Mouse (Mus musculus): Measurements from ENCODE around the gene Smc3.

DNA sequence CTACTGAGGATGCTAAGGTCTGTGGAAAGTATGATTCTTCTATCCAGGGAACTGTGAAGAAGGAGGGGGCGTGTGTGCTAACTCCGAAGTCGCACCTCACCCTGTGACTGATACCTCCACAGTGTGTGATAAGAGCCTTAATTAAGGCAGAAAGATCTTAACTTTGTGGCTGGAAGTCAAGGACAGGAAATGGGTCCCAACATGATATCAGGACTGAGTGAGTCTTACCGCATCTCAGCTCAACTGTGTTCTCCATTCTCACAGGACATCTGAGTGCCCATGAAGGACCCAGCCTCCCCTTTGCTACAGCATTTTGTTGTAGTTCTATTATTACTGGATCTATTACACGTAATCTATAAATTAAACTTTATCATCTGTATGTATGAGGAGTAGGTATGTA is 57.2 kb downstream of the Smc3 start:
- TF ChIP-seq HCFC1 (IDR thresholded peaks at IDR 0.05; ENCODE audit: borderline replicate concordance, insufficient read depth, low read length): no peak
- TF ChIP-seq ZC3H11A (IDR thresholded peaks at IDR 0.05; ENCODE audit: borderline replicate concordance, low read depth, low read length): no peak
- TF ChIP-seq CHD2 (IDR thresholded peaks at IDR 0.05; ENCODE audit: low read depth, low read length): no peak
- TF ChIP-seq MAFK (IDR thresholded peaks at IDR 0.05; ENCODE audit: insufficient read depth, low read depth, low read length): no peak
- TF ChIP-seq ZNF384 (IDR thresholded peaks at IDR 0.05; ENCODE audit: low read depth, low read length): no peak

Measured in ES-E14 (cell line).